In the genomic region with DNA sequence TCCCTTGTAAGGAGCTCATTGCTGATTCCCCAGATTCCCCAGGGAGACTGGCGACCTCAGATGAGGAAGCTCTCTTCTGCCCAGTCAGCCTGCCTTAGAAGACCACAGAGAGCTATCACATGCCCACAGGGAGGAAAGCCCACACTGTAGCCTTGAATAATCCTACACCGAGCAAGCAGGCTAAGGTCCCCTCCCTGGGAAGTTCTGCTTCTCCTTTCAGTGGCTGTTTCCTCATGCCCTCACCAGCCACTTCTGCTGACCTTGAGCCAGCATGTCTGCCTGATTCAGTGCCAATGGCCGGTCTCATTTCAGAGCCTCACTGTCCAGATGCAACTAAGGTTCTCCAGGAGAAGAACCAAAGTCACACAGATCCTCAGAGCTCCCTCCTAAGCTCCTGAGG, we compare ENCODE assay signal across 10 mouse cellular contexts. TPM values are rescaled to one million over a fixed set of nuclear protein-coding genes. Genes with fewer than 3 reads are reported as not detected.
DNase-seq lines count a peak whose midpoint lies in the region; ATAC-seq lines count a peak whose summit lies in the region.
"Had no signal": no experiment of that assay in that cellular context is flagged by ENCODE, and none has a peak within 500 bp of the region (broad histone marks: within the 10 kb centered on the region; RNA-seq: fewer than 3 reads in every experiment).

No protein-coding gene starts in this region.

- peaks cover 73% of the 10 kb centered on the region for H3K4me1 ChIP-seq in megakaryocyte, embryonic 14.5 days
- peaks cover 13% of the 10 kb centered on the region for H3K4me1 ChIP-seq in hindbrain, embryonic 16.5 days (ENCODE audit: control insufficient read depth, insufficient read depth, low read depth, low read length)

- no peaks in the 10 kb centered on the region for H3K9me3 ChIP-seq in megakaryocyte, embryonic 14.5 days
- no peaks in the 10 kb centered on the region for H3K9me3 ChIP-seq in hindbrain, embryonic 16.5 days (ENCODE audit: control insufficient read depth, low read length)
- H3K9me3 ChIP-seq: limb, embryonic 15.5 days had no signal

- no peak for ATAC-seq in hindbrain, embryonic 16.5 days

- peak; percentile 27 for DNase-seq in left cerebral cortex, adult 11 months (ENCODE audit: low spot score)
- DNase-seq in left cerebral cortex, adult 18-20 months (ENCODE audit: low spot score in 2 of 2), result no peak
- DNase-seq in adipocyte (ENCODE audit: low spot score), result peak; percentile 21
- DNase-seq in gastrocnemius, postnatal 25 days, result peak; percentile 43
- no peak for DNase-seq in embryo, embryonic 11 days
- no peak for DNase-seq in urinary bladder, postnatal 10 days (ENCODE audit: low spot score)
- DNase-seq: kidney, postnatal 4 days had no signal

- WGBS in hindbrain, embryonic 16.5 days, result 89% methylated on average over 3 of the region's 3 CpGs

- H3K4me3 ChIP-seq in megakaryocyte, embryonic 14.5 days (replicated peaks), result peak overlapping the region; percentile 83
- no peak overlapping the region for H3K4me3 ChIP-seq in hindbrain, embryonic 16.5 days (ENCODE audit: low read length)
- H3K4me3 ChIP-seq: limb, embryonic 15.5 days had no signal

- H3K36me3 ChIP-seq in megakaryocyte, embryonic 14.5 days (replicated peaks; ENCODE audit: low read length), result peaks cover 46% of the 10 kb centered on the region
- H3K36me3 ChIP-seq in hindbrain, embryonic 16.5 days (ENCODE audit: control insufficient read depth, insufficient read depth, low read length), result 0 out of 2 replicates have a peak, but pooled peaks cover under 1% of the 10 kb centered on the region

- no peaks in the 10 kb centered on the region for H3K27me3 ChIP-seq in megakaryocyte, embryonic 14.5 days (replicated peaks)
- H3K27me3 ChIP-seq in hindbrain, embryonic 16.5 days (replicated peaks; ENCODE audit: control insufficient read depth, insufficient read depth, low read length), result no peaks in the 10 kb centered on the region
- H3K27me3 ChIP-seq: limb, embryonic 15.5 days had no signal

- no peak overlapping the region for H3K27ac ChIP-seq in hindbrain, embryonic 16.5 days (ENCODE audit: low read depth, low read length)
- H3K27ac ChIP-seq: limb, embryonic 15.5 days had no signal

- H3K4me2 ChIP-seq in hindbrain, embryonic 16.5 days (ENCODE audit: low read length), result no peak overlapping the region
- H3K4me2 ChIP-seq: limb, embryonic 15.5 days had no signal

- H3K9ac ChIP-seq in hindbrain, embryonic 16.5 days (ENCODE audit: low read depth, low read length), result no peak overlapping the region
- H3K9ac ChIP-seq: limb, embryonic 15.5 days had no signal

RNA-seq across cellular contexts. Expression of gene Slc35f6, which starts 3.0 kb away (rescaled TPM):
- total RNA-seq in left cerebral cortex, adult 18-20 months (2021), result 10 to 100 TPM; 39.6 to 41.6 TPM
- 10 to 100 TPM in 1 of 2 experiments, 1 to 10 TPM in 1; 9.5 to 12.0 TPM for total RNA-seq in gastrocnemius, postnatal 25 days (2021)
- 11.7 and 13.4 TPM in 2 replicates for polyA plus RNA-seq in megakaryocyte, embryonic 14.5 days (2012; ENCODE audit: insufficient read depth, low replicate concordance)
- polyA plus RNA-seq in hindbrain, embryonic 16.5 days (2015; fragmentation: Nextera tagmentation; extraction: Ambion mirVana), result 33.6 and 35.4 TPM in 2 replicates

RNA-seq across cellular contexts. Expression of gene Cenpa, which starts 15.8 kb away (rescaled TPM):
- 1 to 10 TPM; 2.8 to 5.3 TPM for total RNA-seq in left cerebral cortex, adult 18-20 months (2021)
- 1 to 10 TPM; 3.2 to 6.5 TPM for total RNA-seq in gastrocnemius, postnatal 25 days (2021)
- 208 and 210 TPM in 2 replicates for polyA plus RNA-seq in megakaryocyte, embryonic 14.5 days (2012; ENCODE audit: insufficient read depth, low replicate concordance)
- polyA plus RNA-seq in hindbrain, embryonic 16.5 days (2015; fragmentation: Nextera tagmentation; extraction: Ambion mirVana), result 42.7 and 54.7 TPM in 2 replicates

Comparison
In these comparisons a context has a peak if more than half of its experiments do, and no peak if none do; other contexts are left out.
1. DNase-seq: peak in left cerebral cortex, adult 11 months (single experiment), adipocyte (single experiment) and gastrocnemius, postnatal 25 days (single experiment); none in left cerebral cortex, adult 18-20 months (0 of 2), embryo, embryonic 11 days (single experiment) and urinary bladder, postnatal 10 days (single experiment).